Mouse (Mus musculus) spleen, postnatal 0 days (tissue): Measurements from ENCODE around the gene Syt10. TPM values are rescaled to one million over a fixed set of nuclear protein-coding genes. Genes with fewer than 3 reads are reported as not detected.

Experiments used
- polyA plus RNA-seq: library from polyadenylated mRNA; unstranded; fragments of >200 nt; fragmentation: Nextera tagmentation; extraction: Ambion mirVana; gene quantifications from 2 replicates; pipeline ENCODE4 v1.2.1, GENCODE M21; 2015

Gene Syt10
- 0.08 TPM in 1 of 2 replicates, not detected in the other for polyA plus RNA-seq

DNA sequence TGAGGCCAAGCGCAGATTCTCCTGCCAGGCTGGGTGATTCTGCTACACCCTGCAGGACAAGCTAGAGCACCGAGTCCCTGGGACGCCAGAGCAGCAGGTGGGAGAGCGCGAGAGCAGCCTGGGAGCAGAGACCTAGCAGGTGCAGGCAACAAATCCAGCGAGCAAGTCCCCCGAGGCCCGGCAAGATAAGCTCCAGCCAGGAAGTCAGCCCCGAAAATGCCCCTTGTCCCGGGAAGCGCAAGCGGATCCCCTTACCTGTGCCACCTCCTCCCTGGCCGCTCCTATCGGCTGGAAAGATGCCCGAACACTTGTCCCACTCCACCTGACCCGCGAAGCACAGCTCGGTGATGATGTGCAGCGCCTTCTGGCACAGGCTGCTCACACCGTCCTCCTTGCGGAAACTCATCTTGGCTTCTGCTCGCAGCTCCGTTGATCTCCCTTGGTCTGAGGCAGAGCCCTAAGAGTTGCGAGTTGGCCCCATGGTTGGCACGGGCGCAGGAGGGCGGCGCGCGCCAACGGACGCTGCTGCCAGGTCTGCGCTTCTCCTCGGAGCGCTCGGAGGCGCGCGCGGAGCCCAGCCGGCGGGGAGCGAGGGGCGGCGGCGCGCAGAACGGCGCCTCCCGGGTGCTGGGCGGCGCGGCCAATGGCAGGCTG lies at the start of gene Syt10:
Gene Syt10, minus strand, starts transcription at position 497 of the 654 bp plus-strand sequence.

Other genes with a start within 250 kb of the Syt10 start
- 8.0 and 9.7 TPM in 2 replicates for gene Rabl2, start 249.9 kb downstream of the Syt10 start, polyA plus RNA-seq